Mouse (Mus musculus) embryonic facial prominence, embryonic 15.5 days (tissue): Measurements from ENCODE around the gene Amotl1. TPM values are rescaled to one million over a fixed set of nuclear protein-coding genes. Genes with fewer than 3 reads are reported as not detected.

Source experiments
- ATAC-seq: fragments of 200-750 bp; cut with Nextera tagmentation; 2 replicates; pipeline ENCODE4 v1.8.0; 2017; ENCODE audit warnings: low read depth, moderate TSS enrichment; ENCODE audit not compliant: insufficient number of reproducible peaks, low FRiP score, low TSS enrichment
- H3K27ac ChIP-seq: fragments of 300-500 bp; sonication (generic); replicated peaks from 2 replicates; pipeline ENCODE4 v1.5.1; 2015; ENCODE audit warnings: mild to moderate bottlenecking, inconsistent platforms
- H3K27me3 ChIP-seq: fragments of 300-500 bp; sonication (generic); 2 replicates; pipeline ENCODE4 v1.6.1; 2015; ENCODE audit warnings: inconsistent platforms
- H3K36me3 ChIP-seq: fragments of 300-500 bp; sonication (generic); 2 replicates; pipeline ENCODE4 v1.6.1; 2015; ENCODE audit warnings: mild to moderate bottlenecking, inconsistent platforms
- H3K4me1 ChIP-seq: fragments of 300-500 bp; sonication (generic); 2 replicates; pipeline ENCODE4 v1.6.1; 2015; ENCODE audit warnings: inconsistent platforms
- H3K4me2 ChIP-seq: fragments of 300-500 bp; sonication (generic); replicated peaks from 2 replicates; pipeline ENCODE4 v1.6.1; 2015; ENCODE audit warnings: mild to moderate bottlenecking, inconsistent platforms
- H3K4me3 ChIP-seq: fragments of 300-500 bp; sonication (generic); replicated peaks from 2 replicates; pipeline ENCODE4 v1.5.1; 2015; ENCODE audit warnings: mild to moderate bottlenecking, inconsistent platforms
- H3K9ac ChIP-seq: fragments of 300-500 bp; sonication (generic); 2 replicates; pipeline ENCODE4 v1.6.1; 2015; ENCODE audit warnings: inconsistent platforms
- H3K9me3 ChIP-seq: fragments of 300-500 bp; sonication (generic); replicated peaks from 2 replicates; pipeline ENCODE4 v1.6.1; 2016; ENCODE audit warnings: inconsistent platforms
- WGBS: fragments of 180-500 bp; shearing (Covaris S2); methylation state at CpG from one replicate; pipeline ENCODE4 v1.1.7; 2015; 5-methylcytosine and 5-hydroxymethylcytosine counted together
- polyA plus RNA-seq: library from polyadenylated mRNA; unstranded; fragments of >200 nt; fragmentation: Nextera tagmentation; extraction: Ambion mirVana; gene quantifications from 2 replicates; pipeline ENCODE4 v1.2.1, GENCODE M21; 2015

The Amotl1 gene
- polyA plus RNA-seq, 1 experiment from 2014 or later: 34.2 TPM

GRCm38 (mm10) chr9:14663591-14663990 is 18.7 kb upstream of the Amotl1 start:
- no peak overlapping the region for H3K9ac ChIP-seq
- no peak overlapping the region for H3K4me2 ChIP-seq
- ATAC-seq: no peak
- H3K9me3 ChIP-seq: no peaks in the 10 kb centered on the region
- H3K4me3 ChIP-seq: no peak overlapping the region
- H3K36me3 ChIP-seq: no peaks in the 10 kb centered on the region
- WGBS: 89% methylated on average over 2 of the region's 2 CpGs
- peak overlapping the region; percentile 90 for H3K27ac ChIP-seq
- 0 out of 2 replicates have a peak, but pooled peaks cover 4% of the 10 kb centered on the region for H3K4me1 ChIP-seq
- H3K27me3 ChIP-seq: no peaks in the 10 kb centered on the region

- peak overlapping the region; percentile 25 for H3K4me3 ChIP-seq
- H3K9me3 ChIP-seq: no peaks in the 10 kb centered on the region
- no peaks in the 10 kb centered on the region for H3K36me3 ChIP-seq
- H3K9ac ChIP-seq: no peak overlapping the region
- no peaks in the 10 kb centered on the region for H3K27me3 ChIP-seq
- H3K4me2 ChIP-seq: peak overlapping the region; percentile 29; the same call in 1 of the 2 replicates
- peak overlapping the region; percentile 90 for H3K27ac ChIP-seq
- 0 out of 2 replicates have a peak, but pooled peaks cover 4% of the 10 kb centered on the region for H3K4me1 ChIP-seq
- WGBS: 61% methylated on average over 7 of the region's 7 CpGs
- ATAC-seq: peak; percentile 63; the same call in 1 of the 2 replicates
These were observed 18.0 kb upstream of the Amotl1 start for GRCm38 (mm10) chr9:14662876-14663275.

GRCm38 (mm10) chr9:14662138-14662537 is 17.3 kb upstream of the Amotl1 start:
- Histone ChIP-seq H3K36me3 (no peaks in the 10 kb centered on the region), H3K9ac (no peak overlapping the region), H3K27me3 (no peaks in the 10 kb centered on the region), H3K4me1 (0 out of 2 replicates have a peak, but pooled peaks cover 4% of the 10 kb centered on the region), H3K4me2 (peak overlapping the region; percentile 29; the same call in 1 of the 2 replicates), H3K27ac (peak overlapping the region; percentile 90), H3K4me3 (peak overlapping the region; percentile 25), H3K9me3 (no peaks in the 10 kb centered on the region)
- no peak for ATAC-seq
- 73% methylated on average over 9 of the region's 9 CpGs for WGBS

GRCm38 (mm10) chr9:14657926-14658325 is 13.1 kb upstream of the Amotl1 start:
- Histone ChIP-seq H3K4me3 (no peak overlapping the region), H3K9ac (no peak overlapping the region), H3K27ac (no peak overlapping the region), H3K27me3 (no peaks in the 10 kb centered on the region), H3K4me1 (no peaks in the 10 kb centered on the region), H3K9me3 (no peaks in the 10 kb centered on the region), H3K4me2 (no peak overlapping the region), H3K36me3 (no peaks in the 10 kb centered on the region)
- 61% methylated on average over 2 of the region's 2 CpGs for WGBS
- no peak for ATAC-seq

GRCm38 (mm10) chr9:14654010-14654409 is 9.2 kb upstream of the Amotl1 start:
- H3K27ac ChIP-seq: no peak overlapping the region
- H3K9me3 ChIP-seq: no peaks in the 10 kb centered on the region
- H3K4me1 ChIP-seq: no peaks in the 10 kb centered on the region
- H3K4me3 ChIP-seq: no peak overlapping the region
- no peak for ATAC-seq
- no peak overlapping the region for H3K9ac ChIP-seq
- no peaks in the 10 kb centered on the region for H3K27me3 ChIP-seq
- WGBS: 76% methylated on average over 2 of the region's 2 CpGs
- no peaks in the 10 kb centered on the region for H3K36me3 ChIP-seq
- H3K4me2 ChIP-seq: no peak overlapping the region

- Histone ChIP-seq H3K4me3 (no peak overlapping the region), H3K9ac (no peak overlapping the region), H3K27ac (no peak overlapping the region), H3K4me1 (no peaks in the 10 kb centered on the region), H3K27me3 (no peaks in the 10 kb centered on the region), H3K36me3 (no peaks in the 10 kb centered on the region), H3K4me2 (no peak overlapping the region), H3K9me3 (no peaks in the 10 kb centered on the region)
- ATAC-seq: no peak
- WGBS: 50% methylated on average over 1 of the region's 1 CpGs
These were observed 7.9 kb upstream of the Amotl1 start for GRCm38 (mm10) chr9:14652761-14653160.

GRCm38 (mm10) chr9:14647849-14648248 is 3.0 kb upstream of the Amotl1 start:
- peaks cover 8% of the 10 kb centered on the region for H3K4me1 ChIP-seq
- no peak overlapping the region for H3K27ac ChIP-seq
- no peaks in the 10 kb centered on the region for H3K27me3 ChIP-seq
- 81% methylated on average over 8 of the region's 8 CpGs for WGBS
- no peak overlapping the region for H3K4me3 ChIP-seq
- no peak for ATAC-seq
- H3K36me3 ChIP-seq: no peaks in the 10 kb centered on the region
- no peak overlapping the region for H3K9ac ChIP-seq
- H3K9me3 ChIP-seq: no peaks in the 10 kb centered on the region
- H3K4me2 ChIP-seq: no peak overlapping the region

GRCm38 (mm10) chr9:14646641-14647040 is 1.8 kb upstream of the Amotl1 start:
- Histone ChIP-seq H3K9ac (no peak overlapping the region), H3K27me3 (no peaks in the 10 kb centered on the region), H3K9me3 (no peaks in the 10 kb centered on the region), H3K4me3 (no peak overlapping the region), H3K4me1 (peaks cover 20% of the 10 kb centered on the region), H3K27ac (no peak overlapping the region), H3K4me2 (no peak overlapping the region), H3K36me3 (no peaks in the 10 kb centered on the region)
- WGBS: 97% methylated on average over 1 of the region's 1 CpGs
- no peak for ATAC-seq

- Histone ChIP-seq H3K27ac (no peak overlapping the region), H3K9me3 (no peaks in the 10 kb centered on the region), H3K4me1 (peaks cover 26% of the 10 kb centered on the region), H3K36me3 (no peaks in the 10 kb centered on the region), H3K9ac (no peak overlapping the region), H3K4me3 (no peak overlapping the region), H3K4me2 (no peak overlapping the region), H3K27me3 (no peaks in the 10 kb centered on the region)
- no peak for ATAC-seq
- 69% methylated on average over 3 of the region's 3 CpGs for WGBS
These were observed 1.2 kb upstream of the Amotl1 start for GRCm38 (mm10) chr9:14646061-14646460.

GRCm38 (mm10) chr9:14643328-14643727 is 1.5 kb downstream of the Amotl1 start:
- 64% methylated on average over 6 of the region's 6 CpGs for WGBS
- H3K27me3 ChIP-seq: no peaks in the 10 kb centered on the region
- H3K36me3 ChIP-seq: no peaks in the 10 kb centered on the region
- no peak for ATAC-seq
- peak overlapping the region; percentile 85 for H3K27ac ChIP-seq
- no peak overlapping the region for H3K4me2 ChIP-seq
- H3K4me3 ChIP-seq: no peak overlapping the region
- no peak overlapping the region for H3K9ac ChIP-seq
- no peaks in the 10 kb centered on the region for H3K9me3 ChIP-seq
- peaks cover 38% of the 10 kb centered on the region for H3K4me1 ChIP-seq

- H3K4me3 ChIP-seq: no peak overlapping the region
- peaks cover 38% of the 10 kb centered on the region for H3K4me1 ChIP-seq
- H3K27me3 ChIP-seq: no peaks in the 10 kb centered on the region
- 14% methylated on average over 5 of the region's 5 CpGs for WGBS
- no peaks in the 10 kb centered on the region for H3K36me3 ChIP-seq
- no peaks in the 10 kb centered on the region for H3K9me3 ChIP-seq
- peak; percentile 74 for ATAC-seq
- no peak overlapping the region for H3K4me2 ChIP-seq
- peak overlapping the region; percentile 85 for H3K27ac ChIP-seq
- H3K9ac ChIP-seq: no peak overlapping the region
These were observed 2.4 kb downstream of the Amotl1 start for GRCm38 (mm10) chr9:14642251-14643021.
